Mouse (Mus musculus) cerebellum, adult 9-10 months (tissue): ENCODE results near the gene Src.

Experiments
- DNase-seq: peaks from one replicate; pipeline ENCODE4 v3.0.0; 2022

Src gene

GRCm38 (mm10) chr2:157447297-157448158 is 29.3 kb downstream of the Src start:
- DNase-seq, result no peak

DNA sequence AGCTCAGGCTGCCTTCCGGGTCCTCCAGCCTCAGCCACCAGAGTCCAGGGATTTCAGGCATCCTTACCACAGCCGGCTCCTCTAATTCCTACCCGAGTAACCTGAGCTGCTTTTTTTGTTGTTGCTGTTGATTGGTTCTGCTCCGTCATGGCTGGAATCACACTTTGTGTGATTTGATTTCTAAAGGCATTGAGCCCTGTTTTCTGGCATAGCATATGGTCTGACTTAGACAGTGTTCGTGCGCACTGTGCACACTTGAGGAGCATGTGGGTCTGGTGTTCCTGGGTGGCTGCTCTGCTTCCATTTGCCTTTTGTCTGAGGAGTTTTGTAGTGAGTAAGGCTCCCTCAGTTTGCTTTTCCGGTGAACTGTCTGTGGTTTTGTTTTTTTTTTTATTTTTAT is 30.1 kb downstream of the Src start:
- DNase-seq, result no peak

GRCm38 (mm10) chr2:157450905-157451304 is 32.7 kb downstream of the Src start:
- no peak for DNase-seq

DNA sequence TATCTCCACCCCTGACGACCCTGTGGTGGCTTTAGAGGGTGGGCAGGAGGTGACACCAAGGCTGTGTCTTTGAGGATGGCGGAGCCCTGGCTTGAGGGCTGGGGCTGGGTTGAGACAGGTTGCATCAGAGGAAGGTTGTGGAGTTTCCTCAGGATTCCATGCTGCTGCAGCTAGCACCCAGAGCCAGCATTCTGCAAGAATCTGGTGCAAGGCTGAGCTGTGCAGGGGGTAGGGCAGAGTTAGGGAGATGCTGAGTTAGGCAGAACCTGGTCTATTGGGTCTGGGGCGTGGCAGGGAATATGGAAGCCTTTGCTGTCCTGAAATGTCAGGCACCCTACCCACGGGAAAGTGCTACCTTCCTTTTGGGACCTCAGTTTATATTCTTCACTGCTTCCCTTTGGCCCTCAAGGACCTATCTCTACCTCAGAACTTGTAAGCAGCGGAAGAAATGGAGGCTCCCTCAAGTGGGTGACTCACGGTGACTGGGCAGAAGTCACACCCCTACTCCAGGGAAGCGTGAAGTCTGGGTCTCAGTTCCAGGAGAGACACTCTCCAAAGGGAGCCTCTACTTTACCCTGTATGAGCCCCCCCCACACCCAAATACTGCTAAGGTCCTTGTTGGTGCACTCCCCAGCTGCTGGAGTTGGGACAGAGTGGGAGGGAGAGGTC is 33.3 kb downstream of the Src start:
- DNase-seq, result no peak

DNA sequence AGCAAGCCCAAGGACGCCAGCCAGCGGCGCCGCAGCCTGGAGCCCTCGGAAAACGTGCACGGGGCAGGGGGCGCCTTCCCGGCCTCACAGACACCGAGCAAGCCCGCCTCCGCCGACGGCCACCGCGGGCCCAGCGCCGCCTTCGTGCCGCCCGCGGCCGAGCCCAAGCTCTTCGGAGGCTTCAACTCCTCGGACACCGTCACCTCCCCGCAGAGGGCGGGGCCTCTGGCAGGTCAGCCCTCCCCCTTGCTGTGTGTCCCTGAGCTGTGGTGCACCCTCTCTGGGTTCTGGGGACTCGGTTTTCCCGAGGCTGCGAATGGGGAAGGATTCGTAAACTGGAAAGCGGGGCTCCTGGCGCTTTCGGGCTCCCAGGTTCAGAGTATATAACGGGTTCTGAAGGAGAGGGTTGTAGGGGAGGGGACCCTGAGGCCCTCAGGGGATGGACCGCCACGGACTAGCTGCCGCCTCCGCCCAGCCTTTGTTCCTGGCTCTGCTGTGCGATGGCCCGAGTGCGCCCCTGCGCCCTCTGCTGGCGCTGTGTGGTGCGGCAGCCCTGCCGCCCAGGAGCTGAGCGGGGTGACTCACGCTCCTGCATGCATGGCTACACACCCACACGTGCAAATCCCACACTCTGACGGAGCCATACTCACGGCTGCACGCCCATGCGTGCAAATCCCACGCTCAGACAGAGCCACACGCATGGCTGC is 39.0 kb downstream of the Src start:
- peak; percentile 90 for DNase-seq

DNA sequence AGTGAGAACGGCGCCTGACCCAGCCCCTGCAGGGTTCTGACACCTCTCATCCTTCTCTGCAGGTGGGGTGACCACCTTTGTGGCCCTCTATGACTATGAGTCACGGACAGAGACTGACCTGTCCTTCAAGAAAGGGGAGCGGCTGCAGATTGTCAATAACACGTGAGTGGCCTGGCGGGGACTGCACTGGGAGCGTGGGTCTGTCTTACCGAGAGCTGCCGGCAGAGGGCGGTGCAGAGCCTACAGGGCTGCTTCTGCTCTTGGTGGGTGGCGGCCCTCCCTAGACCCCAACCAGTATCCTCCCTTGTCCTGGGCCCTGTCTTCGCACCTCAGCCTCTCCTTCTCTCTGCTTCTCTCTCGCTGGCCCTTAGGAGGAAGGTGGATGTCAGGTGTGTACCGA is 40.2 kb downstream of the Src start:
- DNase-seq, result peak; percentile 65

- DNase-seq, result no peak
Observed at GRCm38 (mm10) chr2:157459736-157460135, 41.5 kb downstream of the Src start.

DNA sequence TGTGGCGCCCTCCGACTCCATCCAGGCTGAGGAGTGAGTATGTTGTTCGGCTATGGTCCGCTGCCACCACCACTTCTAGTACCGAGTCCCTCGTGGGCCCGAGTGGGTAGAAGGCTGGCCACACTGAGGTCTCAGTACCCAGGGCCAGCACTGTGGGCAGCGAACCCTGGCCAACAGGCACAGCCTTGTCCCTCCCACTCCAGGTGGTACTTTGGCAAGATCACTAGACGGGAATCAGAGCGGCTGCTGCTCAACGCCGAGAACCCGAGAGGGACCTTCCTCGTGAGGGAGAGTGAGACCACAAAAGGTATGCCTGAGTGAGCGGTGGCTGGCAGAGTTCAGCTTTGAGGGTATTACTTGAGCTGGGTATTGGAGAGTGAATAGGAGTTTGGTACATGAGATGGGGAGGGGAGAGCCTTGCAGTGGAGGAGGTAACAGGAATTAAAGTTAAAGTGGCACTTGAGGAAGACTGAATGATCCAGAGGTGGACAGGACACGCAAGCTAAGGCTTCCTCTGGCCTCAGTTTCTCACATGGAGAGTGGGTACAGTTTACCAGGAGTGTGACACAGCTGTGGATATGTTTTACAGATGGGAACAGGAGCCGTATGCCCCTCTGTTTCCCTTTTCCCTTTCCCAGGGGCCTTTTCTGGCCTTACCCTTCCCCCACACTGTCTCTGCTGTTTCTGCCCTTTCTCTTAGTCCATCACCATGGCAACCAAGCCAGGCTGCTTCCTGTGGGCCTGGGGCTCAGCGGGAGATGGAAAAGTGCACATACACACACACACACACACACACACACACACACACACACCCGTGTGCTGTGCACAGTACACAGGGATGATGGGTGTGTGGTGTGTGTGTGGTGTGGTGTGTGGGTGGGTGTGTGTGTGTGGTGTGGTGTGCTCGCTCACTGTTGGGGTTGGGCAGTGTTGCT is 44.8 kb downstream of the Src start:
- no peak for DNase-seq

- no peak for DNase-seq
Observed at GRCm38 (mm10) chr2:157463887-157464745, 45.9 kb downstream of the Src start.

- no peak for DNase-seq
Observed at GRCm38 (mm10) chr2:157464746-157465126, 46.5 kb downstream of the Src start.

GRCm38 (mm10) chr2:157466836-157467235 is 48.6 kb downstream of the Src start:
- DNase-seq, result no peak

DNA sequence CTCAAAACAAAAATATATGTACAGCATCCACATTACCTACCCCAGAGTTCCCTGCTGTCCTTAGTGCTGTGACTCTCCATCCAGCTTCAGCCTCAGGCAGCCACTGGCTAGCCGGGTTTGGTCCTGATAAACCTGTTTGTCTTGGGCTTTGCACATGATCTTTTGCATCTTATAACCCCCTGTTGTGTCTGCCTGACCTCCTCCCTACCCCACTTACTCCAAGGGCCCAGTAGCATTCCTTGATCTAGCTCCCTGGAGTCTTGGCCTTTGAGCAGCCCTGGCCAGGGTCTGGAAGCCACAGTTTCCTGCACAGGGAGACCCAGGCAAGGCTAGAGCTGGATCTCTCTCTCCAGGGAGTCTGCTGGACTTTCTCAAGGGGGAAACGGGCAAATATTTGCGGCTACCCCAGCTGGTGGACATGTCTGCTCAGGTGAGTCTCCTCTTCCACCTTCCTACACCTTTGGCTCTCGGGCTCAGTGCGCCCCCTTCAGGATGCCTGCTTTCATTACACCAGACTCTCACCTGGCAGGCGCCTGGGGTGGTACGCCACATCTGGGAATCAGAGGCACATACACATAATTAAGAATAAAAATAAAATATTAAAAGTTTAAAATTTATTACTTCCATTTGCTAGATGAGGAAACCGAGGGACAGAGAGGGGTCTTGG is 50.0 kb downstream of the Src start:
- peak; percentile 36 for DNase-seq

GRCm38 (mm10) chr2:157471292-157471691 is 53.0 kb downstream of the Src start:
- no peak for DNase-seq

DNA sequence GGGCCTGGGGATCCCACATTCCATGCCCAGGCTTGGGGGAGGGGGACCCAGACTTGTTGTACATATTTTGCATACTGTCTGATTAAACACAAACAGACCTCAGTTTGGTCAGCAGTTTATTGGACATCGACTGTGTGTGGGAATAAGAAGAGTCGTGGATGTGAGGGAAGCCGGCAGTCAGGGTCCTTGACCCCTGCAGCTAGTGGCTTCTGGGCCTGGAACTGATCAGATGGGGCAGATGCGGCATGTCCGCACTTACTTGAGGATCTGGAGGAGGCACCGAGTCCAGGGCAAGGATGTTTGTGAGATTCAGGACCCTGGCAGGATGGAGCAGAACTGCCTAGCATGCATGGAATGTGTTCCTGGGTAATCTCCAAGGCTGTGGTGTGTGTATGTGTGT is 53.5 kb downstream of the Src start:
- no peak for DNase-seq

DNA sequence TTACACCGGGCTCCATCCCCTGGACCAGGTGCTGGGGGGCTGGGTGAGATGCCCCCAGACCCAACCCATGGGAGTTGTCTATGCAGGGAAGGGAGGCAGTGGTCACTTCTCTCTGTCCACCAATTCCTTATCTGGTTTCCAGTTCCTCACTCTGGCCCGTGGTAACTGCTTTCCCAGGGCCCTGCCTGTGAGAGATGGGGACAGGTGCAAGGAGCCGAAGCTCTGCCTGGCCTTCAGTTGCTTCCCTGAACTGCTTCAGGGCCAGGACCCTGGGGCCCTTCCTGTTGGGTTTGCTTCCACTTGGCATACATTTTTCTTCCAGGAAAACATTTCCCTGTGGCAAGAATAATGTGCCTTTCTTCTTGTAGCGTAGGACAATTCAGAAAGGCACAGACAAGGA is 54.2 kb downstream of the Src start:
- no peak for DNase-seq

DNA sequence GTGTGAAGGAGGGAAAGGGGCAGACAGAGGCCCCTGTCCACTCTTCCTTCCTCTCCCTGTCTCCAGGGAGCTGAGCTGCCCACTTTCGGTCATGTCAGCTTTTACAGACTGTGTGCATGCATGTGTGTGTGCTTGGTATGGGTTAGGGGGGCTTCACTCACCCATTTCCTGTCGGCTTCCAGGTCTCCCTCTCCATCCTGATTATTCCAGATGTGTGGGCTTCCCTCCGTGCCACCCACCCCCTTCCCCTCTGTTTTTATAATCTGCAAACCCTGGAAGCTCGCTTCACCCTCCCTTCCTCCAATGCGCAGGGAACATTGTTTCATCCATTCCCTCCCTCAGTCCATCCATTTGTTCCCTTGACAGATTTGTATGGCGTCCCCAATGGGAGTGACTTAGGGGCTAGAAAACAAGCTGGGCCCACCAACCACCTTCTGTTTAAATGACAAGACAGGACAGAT is 56.1 kb downstream of the Src start:
- DNase-seq, result no peak

DNA sequence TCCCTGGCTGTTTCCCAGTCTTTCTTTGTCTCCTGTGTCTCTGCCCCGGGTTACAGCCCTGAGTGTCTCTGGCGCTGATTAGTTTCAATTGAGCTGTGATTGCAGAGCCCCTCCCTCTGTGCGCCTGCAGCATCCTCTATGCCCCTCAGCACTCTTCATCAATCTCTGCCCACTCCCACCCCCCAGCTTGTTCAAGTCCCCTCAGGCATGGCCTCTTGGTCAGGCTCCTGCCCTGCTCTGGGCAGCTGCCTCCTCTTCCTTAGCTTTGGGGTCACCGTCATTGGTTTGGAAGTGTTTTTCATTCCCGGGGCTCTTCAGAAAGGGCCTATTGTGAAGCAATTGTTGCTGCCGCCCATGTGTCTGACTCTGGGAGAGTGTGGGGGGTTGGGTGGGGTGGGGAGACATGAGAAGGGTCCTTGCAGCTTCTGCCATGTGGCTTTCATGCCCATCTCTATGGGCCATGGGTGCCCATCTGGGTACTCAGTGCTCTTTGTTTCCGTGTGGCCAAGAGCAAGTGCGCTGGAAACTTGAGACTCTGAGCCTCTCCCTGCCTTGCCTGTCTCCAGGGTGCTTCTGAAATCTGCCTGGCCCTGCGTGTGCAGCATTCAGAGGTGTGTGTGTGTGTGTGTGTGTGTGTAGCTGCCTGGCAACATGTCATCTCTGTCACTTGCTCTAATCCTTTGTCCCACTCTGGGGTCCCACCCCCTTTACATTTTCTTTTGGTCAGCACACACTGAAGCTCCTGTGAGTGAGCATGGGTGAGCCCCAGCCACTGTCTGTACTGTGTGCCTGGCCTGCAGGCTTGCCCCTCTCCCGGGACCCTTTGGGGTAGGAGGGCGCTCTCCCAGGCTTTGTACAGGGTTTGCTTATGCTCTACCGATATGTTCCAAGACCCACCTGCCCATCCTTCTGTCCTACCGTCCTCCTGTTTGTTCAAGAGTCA is 57.5 kb downstream of the Src start:
- no peak for DNase-seq

- no peak for DNase-seq
Observed at GRCm38 (mm10) chr2:157478651-157479050, 60.4 kb downstream of the Src start.

DNA sequence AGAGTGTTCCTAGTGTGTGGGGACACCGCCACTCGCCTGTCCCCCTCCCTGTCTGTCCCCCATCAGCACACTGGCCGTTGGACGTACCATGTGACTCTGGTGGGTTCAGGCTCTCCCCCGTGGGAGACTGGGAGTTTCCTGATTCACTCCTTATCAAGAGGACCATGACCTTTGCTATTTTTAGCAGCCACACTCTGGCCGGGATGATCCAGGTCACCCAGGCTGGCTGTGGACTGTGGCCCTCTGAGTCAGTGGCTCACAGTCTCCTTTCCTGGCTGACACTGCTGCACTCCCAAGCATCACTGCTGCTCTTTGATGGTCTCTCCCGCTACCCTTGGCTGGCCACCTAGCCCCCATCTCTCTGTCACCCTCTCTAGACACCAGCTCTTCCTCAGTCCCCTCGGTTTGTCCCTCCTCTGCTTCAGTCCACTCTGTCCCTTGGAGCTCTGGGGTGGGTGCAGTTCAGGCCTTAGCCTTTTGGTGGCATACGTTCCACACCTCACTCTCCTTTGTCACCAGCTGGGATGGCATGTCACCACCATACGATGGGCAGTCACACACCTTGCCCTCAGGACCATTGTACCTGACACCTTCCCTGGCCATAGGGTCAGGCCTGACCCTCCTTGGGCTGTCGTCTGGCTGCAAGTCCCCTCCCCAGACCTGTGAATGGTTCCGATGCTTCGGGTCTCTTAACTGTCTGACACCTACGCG is 61.8 kb downstream of the Src start:
- DNase-seq, result peak; percentile 27
